Mouse (Mus musculus) ES-E14 (cell line): ENCODE measurements around the gene Kyat3. TPM values are rescaled to one million over a fixed set of nuclear protein-coding genes. Genes with fewer than 3 reads are reported as not detected.

Experiments
- DNase-seq: peaks from one replicate; pipeline ENCODE4 v3.0.0-alpha.2; 2013; ENCODE audit warnings: low read depth, low spot score
- H3K27ac ChIP-seq: 2 replicates; pipeline ENCODE4 v1.5.1; 2012; ENCODE audit warnings: low read depth, mild to moderate bottlenecking, low read length, moderate library complexity, mixed read lengths; ENCODE audit not compliant: poor library complexity, insufficient read depth, severe bottlenecking
- H3K36me3 ChIP-seq: 2 replicates; pipeline ENCODE4 v1.6.1; 2012; ENCODE audit warnings: mild to moderate bottlenecking, low read length, moderate library complexity, mixed read lengths; ENCODE audit not compliant: control insufficient read depth, poor library complexity, insufficient read depth, severe bottlenecking
- H3K4me1 ChIP-seq, 2 experiments: fragments of 150-350 bp in 1 of 2; sonication (generic) in 1 of 2; 2 replicates each; pipeline ENCODE4 v1.6.1; 2012; ENCODE audit warnings: low read length in 2 of 2, mild to moderate bottlenecking in 1 of 2, mixed read lengths in 1 of 2; ENCODE audit not compliant: control insufficient read depth in 2 of 2, insufficient read depth in 2 of 2, poor library complexity in 1 of 2
- H3K4me3 ChIP-seq, 2 experiments: fragments of 150-350 bp in 1 of 2; sonication (generic) in 1 of 2; 2 replicates each; pipeline ENCODE4 v1.5.1; 2012; ENCODE audit warnings: low read length in 2 of 2, low read depth in 1 of 2, mild to moderate bottlenecking in 1 of 2, mixed read lengths in 1 of 2; ENCODE audit not compliant: insufficient read depth in 1 of 2, poor library complexity in 1 of 2, severe bottlenecking in 1 of 2
- H3K9ac ChIP-seq: 2 replicates; pipeline ENCODE4 v1.6.1; 2012; ENCODE audit warnings: low read depth, mild to moderate bottlenecking, low read length, mixed read lengths; ENCODE audit not compliant: poor library complexity, insufficient read depth, severe bottlenecking
- H3K9me3 ChIP-seq: fragments of 150-350 bp; sonication (generic); 2 replicates; pipeline ENCODE4 v1.6.1; 2012; ENCODE audit warnings: low read depth, mild to moderate bottlenecking, low read length; ENCODE audit not compliant: control insufficient read depth, insufficient read depth
- CHD2 ChIP-seq: IDR thresholded peaks from 2 replicates; pipeline ENCODE4 v1.6.1; 2014; ENCODE audit warnings: mild to moderate bottlenecking, low read depth, low read length, inconsistent platforms
- HCFC1 ChIP-seq: IDR thresholded peaks from 2 replicates; pipeline ENCODE4 v1.6.1; 2012; ENCODE audit warnings: low read length, inconsistent platforms, borderline replicate concordance; ENCODE audit not compliant: insufficient read depth
- MAFK ChIP-seq: IDR thresholded peaks from 2 replicates; pipeline ENCODE4 v1.6.1; 2014; ENCODE audit warnings: mild to moderate bottlenecking, low read depth, low read length, inconsistent platforms; ENCODE audit not compliant: insufficient read depth
- ZC3H11A ChIP-seq: IDR thresholded peaks from 2 replicates; pipeline ENCODE4 v1.6.1; 2012; ENCODE audit warnings: low read depth, mild to moderate bottlenecking, inconsistent platforms, low read length, borderline replicate concordance
- ZNF384 ChIP-seq: IDR thresholded peaks from 2 replicates; pipeline ENCODE4 v1.6.1; 2012; ENCODE audit warnings: low read depth, low read length, inconsistent platforms
- in situ Hi-C, 2 experiments: fragments of 600-800 bp; cut with MboI; formaldehyde crosslinking; loops; one replicate each; pipeline ENCODE4 v1.15.1; 2025; ENCODE audit warnings: low sequenced_read_pairs in 2 of 2, inconsistent platforms in 1 of 2; ENCODE audit not compliant: unreplicated experiment in 2 of 2
- total RNA-seq: library from RNA; depleted of rRNA; stranded (reverse); fragments of 300-350 nt; gene quantifications from 2 replicates; pipeline ENCODE4 v1.2.3, GENCODE M21; 2012; rRNA removed

Gene Kyat3
- total RNA-seq, result 8.2 and 11.7 TPM in 2 replicates

DNA sequence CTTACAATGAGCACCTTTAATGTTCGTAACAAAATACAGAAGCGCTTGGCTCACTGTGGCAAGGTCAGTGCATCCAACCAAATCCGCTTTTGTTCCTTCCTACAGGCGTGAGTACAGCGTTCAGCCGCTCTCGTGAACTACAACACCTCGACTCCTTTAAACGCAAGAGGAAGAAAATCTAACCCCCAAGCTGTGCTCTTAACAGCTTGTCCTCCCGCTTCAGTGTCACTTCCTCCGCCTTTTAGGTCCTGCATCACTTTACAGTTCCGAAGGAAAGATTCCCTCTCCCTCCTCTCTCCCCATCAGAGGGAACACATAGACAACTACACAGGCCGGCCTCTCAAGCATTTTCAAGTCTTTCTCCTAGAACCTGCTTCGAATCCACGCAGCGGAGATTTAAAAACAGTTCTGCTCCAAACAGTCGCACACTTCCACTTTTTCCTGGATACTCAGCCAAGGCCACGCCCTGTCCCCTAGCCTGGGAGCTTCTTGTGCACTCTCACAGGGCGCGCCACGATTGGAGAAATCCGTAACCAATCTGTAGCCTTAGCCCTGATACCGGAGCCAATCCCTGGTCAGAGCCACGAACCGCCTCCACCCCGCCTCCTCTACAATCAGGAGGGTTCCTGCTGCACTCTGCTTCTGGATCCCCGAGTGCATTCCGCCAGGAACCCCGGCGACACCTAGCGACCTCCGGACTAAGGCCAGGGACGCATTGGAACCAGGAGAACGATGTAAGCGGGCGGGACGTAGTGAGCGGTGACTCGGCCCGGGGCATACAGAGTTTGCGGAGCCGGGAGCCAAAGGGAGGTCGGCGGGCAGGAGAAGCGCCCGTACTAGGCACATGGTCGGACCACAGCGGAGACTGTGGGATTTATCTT, at the start of gene Kyat3:
TSS of gene Kyat3 (plus strand) at position 610 of the 881 bp plus-strand sequence.
- peak within 1 kb of the TSS; percentile 75 to 89 for H3K4me3 ChIP-seq
- in situ Hi-C loops, result loop anchor here (10.0 to 25.0 kb wide), 3 partner anchors 56 to 213 kb away; partner anchors contain the start of gene Gbp5 (in 2 of the 2)
- H3K36me3 ChIP-seq, result no peaks in the 10 kb centered on the region
- DNase-seq, result peak; percentile 95
- H3K4me1 ChIP-seq, result peaks cover 0 to 5% of the 10 kb centered on the region in 2 experiments; a peak in 3 of 4 replicates
- H3K9me3 ChIP-seq, result no peaks in the 10 kb centered on the region
- TF ChIP-seq HCFC1, result no peak
- 0 out of 2 replicates have a peak, but pooled peaks have one; percentile 52 for TF ChIP-seq CHD2
- H3K9ac ChIP-seq, result peak within 1 kb of the TSS; percentile 72
- H3K27ac ChIP-seq, result no peak within 1 kb of the TSS

DNA sequence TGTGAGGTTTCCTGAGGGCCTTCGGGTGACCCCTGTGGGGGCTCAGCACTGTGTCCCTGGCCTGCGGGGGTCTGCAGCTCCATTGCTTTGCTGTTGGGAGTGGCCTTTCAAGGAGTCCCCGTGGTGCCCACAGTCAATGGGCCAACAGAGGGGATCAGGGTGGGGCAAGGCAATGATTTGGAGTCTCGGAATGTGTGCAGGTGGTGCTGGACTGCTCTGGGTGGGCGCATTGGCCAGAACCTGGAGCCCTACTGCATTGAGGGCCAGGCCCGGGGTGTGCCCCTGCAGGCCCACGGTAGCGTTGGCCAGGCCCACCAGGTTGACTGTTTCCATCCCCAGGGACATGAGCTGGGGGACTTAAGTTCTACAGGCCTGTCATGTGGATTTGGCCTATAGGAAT, 36.1 kb upstream of the Kyat3 start:
- in situ Hi-C loops, result no loop called here
- H3K4me3 ChIP-seq, result no peak overlapping the region
- TF ChIP-seq CHD2, result no peak
- TF ChIP-seq HCFC1, result no peak
- no peak for TF ChIP-seq ZNF384
- TF ChIP-seq MAFK, result no peak
- no peak for TF ChIP-seq ZC3H11A
- H3K36me3 ChIP-seq, result no peaks in the 10 kb centered on the region
- no peaks in the 10 kb centered on the region for H3K9me3 ChIP-seq
- no peak for DNase-seq
- H3K27ac ChIP-seq, result no peak overlapping the region
- H3K9ac ChIP-seq, result no peak overlapping the region
- no peaks in the 10 kb centered on the region for H3K4me1 ChIP-seq

DNA sequence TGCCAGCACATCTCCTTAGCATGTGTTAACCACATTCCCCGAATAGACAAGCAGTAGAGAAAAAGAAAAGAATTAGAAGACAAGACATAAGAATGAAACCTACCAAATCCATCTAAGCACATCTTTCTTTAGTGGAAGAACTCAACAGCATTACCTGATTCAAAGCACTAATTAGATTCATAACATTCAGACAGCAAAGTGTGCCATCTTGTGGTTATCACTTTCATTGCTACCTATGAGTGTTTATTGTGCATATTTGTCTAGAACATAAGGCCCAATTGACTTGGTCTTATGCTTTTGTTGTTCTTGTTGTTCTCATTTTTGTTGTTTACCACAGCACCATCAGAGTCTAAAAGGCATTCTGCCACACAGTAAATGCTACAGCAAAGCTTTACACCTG, 26.2 kb upstream of the Kyat3 start:
- in situ Hi-C loops, result no loop called here
- Histone ChIP-seq H3K36me3 (no peaks in the 10 kb centered on the region), H3K9ac (no peak overlapping the region), H3K9me3 (no peaks in the 10 kb centered on the region), H3K4me1 (no peaks in the 10 kb centered on the region), H3K4me3 (no peak overlapping the region), H3K27ac (no peak overlapping the region)
- DNase-seq, result no peak
- no peak for TF ChIP-seq CHD2
- TF ChIP-seq HCFC1, result no peak
- no peak for TF ChIP-seq MAFK
- no peak for TF ChIP-seq ZNF384
- no peak for TF ChIP-seq ZC3H11A

DNA sequence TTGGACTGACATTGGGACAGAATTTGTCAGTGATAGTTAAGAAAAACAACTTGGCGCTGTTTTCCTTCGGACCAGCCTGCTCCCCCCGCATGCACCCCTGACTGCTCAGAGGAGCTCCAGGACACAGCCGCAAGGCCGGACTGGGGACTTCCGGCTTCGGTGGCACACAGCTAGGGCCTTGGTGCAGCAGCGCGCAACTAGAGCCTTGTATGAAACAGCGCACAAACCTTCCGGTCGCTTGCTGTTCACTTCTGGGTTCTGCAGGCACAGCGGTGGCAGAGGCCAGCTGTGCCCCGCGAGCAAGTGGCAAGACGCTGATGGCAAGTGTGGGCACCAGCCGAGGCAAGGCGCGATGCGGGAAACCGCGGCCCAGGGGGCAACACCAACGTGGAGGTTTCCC, 12.9 kb upstream of the Kyat3 start:
- H3K9me3 ChIP-seq, result no peaks in the 10 kb centered on the region
- in situ Hi-C loops, result no loop called here
- peaks cover 0 to 2% of the 10 kb centered on the region in 2 experiments; a peak in 1 of 4 replicates for H3K4me1 ChIP-seq
- peak overlapping the region; percentile 29; the same call in 1 of the 2 replicates for H3K27ac ChIP-seq
- no peak for DNase-seq
- H3K9ac ChIP-seq, result peak overlapping the region; percentile 48
- TF ChIP-seq ZNF384, result no peak
- TF ChIP-seq MAFK, result no peak
- peak overlapping the region; percentile 74 to 75 for H3K4me3 ChIP-seq
- H3K36me3 ChIP-seq, result no peaks in the 10 kb centered on the region; the same call in 1 of the 2 replicates

DNA sequence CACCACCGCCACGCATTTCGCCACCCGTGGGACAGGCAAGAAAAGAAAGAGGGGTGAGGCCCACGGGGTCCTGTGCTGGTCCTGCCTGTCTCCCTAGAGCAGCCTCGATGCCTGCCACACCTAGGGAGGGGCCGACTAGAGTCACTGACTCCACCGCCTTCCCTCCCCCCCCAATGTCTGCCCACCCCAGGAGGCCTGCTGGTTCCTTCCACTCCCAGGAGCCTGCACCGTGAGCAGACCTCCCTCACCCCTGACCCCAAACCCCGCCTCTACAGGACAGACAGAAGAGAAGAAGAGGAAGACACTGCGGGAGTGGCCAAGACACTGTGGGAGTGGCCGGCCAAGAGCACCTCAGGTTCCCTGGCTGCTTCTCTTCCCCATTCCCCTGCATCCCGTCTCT, 12.5 kb upstream of the Kyat3 start:
- H3K4me3 ChIP-seq, result peak overlapping the region; percentile 74 to 75
- peak overlapping the region; percentile 48 for H3K9ac ChIP-seq
- peaks cover 0 to 2% of the 10 kb centered on the region in 2 experiments; a peak in 1 of 4 replicates for H3K4me1 ChIP-seq
- in situ Hi-C loops, result no loop called here
- H3K27ac ChIP-seq, result peak overlapping the region; percentile 29; the same call in 1 of the 2 replicates
- H3K36me3 ChIP-seq, result no peaks in the 10 kb centered on the region; the same call in 1 of the 2 replicates
- DNase-seq, result peak; percentile 52
- TF ChIP-seq MAFK, result no peak
- TF ChIP-seq HCFC1, result no peak
- no peak for TF ChIP-seq CHD2
- TF ChIP-seq ZNF384, result no peak
- TF ChIP-seq ZC3H11A, result no peak
- H3K9me3 ChIP-seq, result no peaks in the 10 kb centered on the region
